8 mouse cellular contexts compared by ENCODE assay signal in genomic region chr12:98575195-98575887, GRCm38 (mm10). TPM values are rescaled to one million over a fixed set of nuclear protein-coding genes. Genes with fewer than 3 reads are reported as not detected.
A peak's percentile ranks its signal among the peaks of the same experiment; 100 is the strongest.
DNase-seq lines count a peak whose midpoint lies in the region; ATAC-seq and TF ChIP-seq lines count a peak whose summit lies in the region.

No protein-coding gene starts in this region.

- peak overlapping the region; percentile 71 for H3K4me3 ChIP-seq in cerebellum, adult 2 months (replicated peaks; ENCODE audit: insufficient read depth, low read depth, low read length)
- H3K4me3 ChIP-seq in liver, embryonic 14.5 days (ENCODE audit: insufficient read depth in 1 of 2, low read depth in 2 of 2, low read length in 2 of 2) = no peak overlapping the region
- peak overlapping the region; percentile 55 for H3K4me3 ChIP-seq in stomach, postnatal 0 days (ENCODE audit: low read depth, low read length)

- no peak for ATAC-seq in liver, embryonic 14.5 days (ENCODE audit: insufficient read depth)
- no peak for ATAC-seq in stomach, postnatal 0 days (ENCODE audit: low FRiP score, low TSS enrichment)

- H3K27me3 ChIP-seq in cerebellum, adult 2 months (ENCODE audit: control insufficient read depth, insufficient read depth, low read length) = no peaks in the 10 kb centered on the region
- H3K27me3 ChIP-seq in liver, embryonic 14.5 days (ENCODE audit: control insufficient read depth, insufficient read depth, low read length) = peaks cover 50% of the 10 kb centered on the region
- H3K27me3 ChIP-seq in stomach, postnatal 0 days (ENCODE audit: control insufficient read depth, insufficient read depth, low read length) = peaks cover 10% of the 10 kb centered on the region; the same call in 1 of the 2 replicates

- no peaks in the 10 kb centered on the region for H3K9me3 ChIP-seq in liver, embryonic 14.5 days (ENCODE audit: control insufficient read depth, low read length)
- no peaks in the 10 kb centered on the region for H3K9me3 ChIP-seq in stomach, postnatal 0 days (ENCODE audit: control insufficient read depth, low read length)

- intact Hi-C loops in left cerebral cortex, postnatal 10 days (cut with DNase I) = loop anchor here (5.0 kb wide), 1 partner anchor 37 kb away; no protein-coding TSS in a partner anchor

- no peak for TF ChIP-seq EP300 in liver, embryonic 14.5 days (IDR thresholded peaks at IDR 0.05; ENCODE audit: low read depth)
- TF ChIP-seq EP300 in stomach, postnatal 0 days (optimal IDR thresholded peaks at IDR 0.05) = no peak

- TF ChIP-seq CTCF in cerebellum, adult 2 months (IDR thresholded peaks at IDR 0.05; ENCODE audit: borderline replicate concordance, insufficient read depth, low read depth, low read length) = no peak
- TF ChIP-seq CTCF in liver, embryonic 14.5 days (IDR thresholded peaks at IDR 0.05; ENCODE audit: low read depth) = no peak
- no peak for TF ChIP-seq CTCF in stomach, postnatal 0 days (IDR thresholded peaks at IDR 0.05; ENCODE audit: low read depth)

- H3K4me2 ChIP-seq in liver, embryonic 14.5 days (ENCODE audit: low read depth) = peak overlapping the region; percentile 54
- H3K4me2 ChIP-seq in stomach, postnatal 0 days (replicated peaks; ENCODE audit: low read depth) = peak overlapping the region; percentile 88

- no peak overlapping the region for H3K9ac ChIP-seq in liver, embryonic 14.5 days (replicated peaks)
- no peak overlapping the region for H3K9ac ChIP-seq in stomach, postnatal 0 days (ENCODE audit: low read length)

- no peak for TF ChIP-seq POLR2A in cerebellum, adult 2 months (IDR thresholded peaks at IDR 0.05; ENCODE audit: borderline replicate concordance, insufficient read depth, low read length)

- H3K4me1 ChIP-seq in cerebellum, adult 2 months (ENCODE audit: control insufficient read depth, insufficient read depth, low read length) = peaks cover 17% of the 10 kb centered on the region
- no peaks in the 10 kb centered on the region for H3K4me1 ChIP-seq in liver, embryonic 14.5 days (replicated peaks; ENCODE audit: control insufficient read depth in 2 of 2, insufficient read depth in 2 of 2, low read length in 1 of 2)
- H3K4me1 ChIP-seq in stomach, postnatal 0 days (replicated peaks; ENCODE audit: control insufficient read depth, insufficient read depth) = no peaks in the 10 kb centered on the region

- H3K36me3 ChIP-seq in liver, embryonic 14.5 days (replicated peaks; ENCODE audit: control insufficient read depth, insufficient read depth, low read depth) = no peaks in the 10 kb centered on the region
- no peaks in the 10 kb centered on the region for H3K36me3 ChIP-seq in stomach, postnatal 0 days (ENCODE audit: control insufficient read depth, insufficient read depth, low read length)

- H3K27ac ChIP-seq in cerebellum, adult 2 months (ENCODE audit: insufficient read depth, low read length) = peak overlapping the region; percentile 85
- no peak overlapping the region for H3K27ac ChIP-seq in liver, embryonic 14.5 days
- H3K27ac ChIP-seq in stomach, postnatal 0 days (replicated peaks) = no peak overlapping the region

- DNase-seq in cerebellum, adult 2 months = peak in 1 of 2 experiments; percentile 45
- no peak for DNase-seq in cerebellum, postnatal 36 days
- peak; percentile 32 for DNase-seq in right cerebral cortex, postnatal 14 days
- DNase-seq in right cerebral cortex, adult 2 months (ENCODE audit: low spot score in 2 of 2) = no peak
- DNase-seq in liver, embryonic 14.5 days (ENCODE audit: low read depth in 3 of 3, low spot score in 3 of 3) = no peak
- DNase-seq in stomach, postnatal 0 days (ENCODE audit: low spot score) = no peak
- DNase-seq in left cerebral cortex, postnatal 10 days (ENCODE audit: extremely low spot score in 1 of 2, low spot score in 2 of 2) = no peak
- DNase-seq in gastrocnemius, adult 18-20 months (ENCODE audit: low spot score) = no peak

- 2% methylated on average over 17 of the region's 17 CpGs for WGBS in cerebellum, adult 2 months
- 8% methylated on average over 17 of the region's 17 CpGs for WGBS in liver, embryonic 14.5 days (ENCODE audit: insufficient replicate concordance)
- WGBS in stomach, postnatal 0 days = 10% methylated on average over 17 of the region's 17 CpGs

RNA-seq across cellular contexts. Expression of gene Kcnk10, which starts 2.8 kb away (rescaled TPM):
- 24.0 and 25.2 TPM in 2 replicates for polyA plus RNA-seq in cerebellum, adult 2 months (2012; rRNA removed)
- not detected in 2 replicates for polyA plus RNA-seq in liver, embryonic 14.5 days (2012; rRNA removed)
- not detected in 2 replicates for polyA plus RNA-seq in liver, embryonic 14.5 days (2014; fragmentation: Nextera tagmentation; extraction: Ambion mirVana)
- polyA plus RNA-seq in stomach, postnatal 0 days (2015; fragmentation: Nextera tagmentation; extraction: Ambion mirVana) = 3.0 and 3.9 TPM in 2 replicates
- total RNA-seq in left cerebral cortex, postnatal 10 days (2021) = 10 to 100 TPM; 44.2 to 46.2 TPM
- total RNA-seq in gastrocnemius, adult 18-20 months (2021) = not detected

RNA-seq across cellular contexts. Expression of gene Spata7, which starts 52.6 kb away (rescaled TPM):
- polyA plus RNA-seq in cerebellum, adult 2 months (2012; rRNA removed) = 24.2 and 26.9 TPM in 2 replicates
- polyA plus RNA-seq in liver, embryonic 14.5 days (2012; rRNA removed) = 0.57 and 1.2 TPM in 2 replicates
- polyA plus RNA-seq in liver, embryonic 14.5 days (2014; fragmentation: Nextera tagmentation; extraction: Ambion mirVana) = 2.0 and 2.2 TPM in 2 replicates
- polyA plus RNA-seq in stomach, postnatal 0 days (2015; fragmentation: Nextera tagmentation; extraction: Ambion mirVana) = 4.4 and 5.3 TPM in 2 replicates
- 10 to 100 TPM; 37.9 to 38.5 TPM for total RNA-seq in left cerebral cortex, postnatal 10 days (2021)
- total RNA-seq in gastrocnemius, adult 18-20 months (2021) = 1 to 10 TPM; 3.0 to 3.4 TPM

Comparison
In these comparisons a context has a peak if more than half of its experiments do, and no peak if none do; other contexts are left out.
1. H3K4me3 ChIP-seq: peak in cerebellum, adult 2 months (single experiment) and stomach, postnatal 0 days (single experiment); none in liver, embryonic 14.5 days (0 of 2).